Mouse (Mus musculus) MEL (cell line): Measurements from ENCODE around the gene Gdap1l1. TPM values are rescaled to one million over a fixed set of nuclear protein-coding genes. Genes with fewer than 3 reads are reported as not detected.

Source experiments
- DNase-seq: peaks from one replicate; pipeline ENCODE4 v3.0.0; 2011; ENCODE audit warnings: low read depth, low spot score
- H3K27ac ChIP-seq: 2 replicates; pipeline ENCODE4 v1.5.1; 2012; ENCODE audit warnings: low read depth, mild to moderate bottlenecking, control low read depth, low read length, moderate library complexity; ENCODE audit not compliant: control insufficient read depth
- H3K27me3 ChIP-seq, 2 experiments: fragments of 150-350 bp in 1 of 2; sonication (generic) in 1 of 2; 2 replicates each; pipeline ENCODE4 v1.6.1; 2012; ENCODE audit warnings: low read length in 2 of 2, mild to moderate bottlenecking in 2 of 2, improper control_type of control experiment in 1 of 2, moderate library complexity in 1 of 2; ENCODE audit not compliant: insufficient read depth in 2 of 2, control insufficient read depth in 1 of 2
- H3K36me3 ChIP-seq, 2 experiments: 2 replicates each; pipeline ENCODE4 v1.6.1; 2012 to 2014; ENCODE audit warnings: low read length in 2 of 2, improper control_type of control experiment in 1 of 2, inconsistent platforms in 1 of 2, mild to moderate bottlenecking in 1 of 2; ENCODE audit not compliant: insufficient read depth in 2 of 2, control insufficient read depth in 1 of 2
- H3K4me1 ChIP-seq, 2 experiments: fragments of 150-350 bp in 1 of 2; sonication (generic) in 1 of 2; 2 replicates each; pipeline ENCODE4 v1.6.1; 2012; ENCODE audit warnings: low read length in 2 of 2, improper control_type of control experiment in 1 of 2, mild to moderate bottlenecking in 1 of 2; ENCODE audit not compliant: insufficient read depth in 2 of 2, control insufficient read depth in 1 of 2
- H3K4me3 ChIP-seq, 2 experiments: fragments of 150-350 bp in 1 of 2; sonication (generic) in 1 of 2; 2 replicates each; pipeline ENCODE4 v1.5.1; 2012; ENCODE audit warnings: low read depth in 2 of 2, low read length in 2 of 2, mild to moderate bottlenecking in 2 of 2, moderate library complexity in 2 of 2, control low read depth in 1 of 2, improper control_type of control experiment in 1 of 2; ENCODE audit not compliant: control insufficient read depth in 1 of 2, insufficient read depth in 1 of 2
- H3K79me2 ChIP-seq: 2 replicates; pipeline ENCODE4 v1.6.1; 2012; ENCODE audit warnings: mild to moderate bottlenecking, low read length, moderate library complexity; ENCODE audit not compliant: control insufficient read depth, poor library complexity, insufficient read depth
- H3K9ac ChIP-seq: 2 replicates; pipeline ENCODE4 v1.6.1; 2012; ENCODE audit warnings: low read depth, mild to moderate bottlenecking, control low read depth, low read length, moderate library complexity; ENCODE audit not compliant: control insufficient read depth, poor library complexity, severe bottlenecking
- H3K9me3 ChIP-seq: fragments of 150-350 bp; sonication (generic); replicated peaks from 2 replicates; pipeline ENCODE4 v1.6.1; 2012; ENCODE audit warnings: mild to moderate bottlenecking, low read length, improper control_type of control experiment, moderate library complexity; ENCODE audit not compliant: insufficient read depth
- CHD1 ChIP-seq: IDR thresholded peaks from 2 replicates; pipeline ENCODE4 v1.6.1; 2012; ENCODE audit warnings: low read depth, mild to moderate bottlenecking, inconsistent platforms, low read length, improper control_type of control experiment
- CHD2 ChIP-seq: IDR thresholded peaks from 2 replicates; pipeline ENCODE4 v1.6.1; 2011; ENCODE audit warnings: low read length, improper control_type of control experiment
- CTCF ChIP-seq, 3 experiments: IDR thresholded peaks in 2 of 3; conservative IDR thresholded peaks in 1 of 3; 2 replicates each; pipeline ENCODE4 v1.5.1; 2011 to 2012; ENCODE audit warnings: low read length in 3 of 3, low read depth in 2 of 3, mild to moderate bottlenecking in 2 of 3, improper control_type of control experiment in 1 of 3, inconsistent platforms in 1 of 3, mixed read lengths in 1 of 3, moderate library complexity in 1 of 3; ENCODE audit not compliant: control insufficient read depth in 1 of 3, insufficient read depth in 1 of 3, poor library complexity in 1 of 3, severe bottlenecking in 1 of 3
- E2F4 ChIP-seq: IDR thresholded peaks from 2 replicates; pipeline ENCODE4 v1.6.1; 2011; ENCODE audit warnings: low read depth, low read length, improper control_type of control experiment, borderline replicate concordance
- ELF1 ChIP-seq: IDR thresholded peaks from 2 replicates; pipeline ENCODE4 v1.6.1; 2014; ENCODE audit warnings: low read depth, mild to moderate bottlenecking, inconsistent platforms, low read length, improper control_type of control experiment, moderate library complexity
- EP300 ChIP-seq, 2 experiments: IDR thresholded peaks; 2 replicates each; pipeline ENCODE4 v1.6.1; 2011; ENCODE audit warnings: improper control_type of control experiment in 2 of 2, low read length in 2 of 2, low read depth in 1 of 2, mild to moderate bottlenecking in 1 of 2
- ETS1 ChIP-seq: IDR thresholded peaks from 2 replicates; pipeline ENCODE4 v1.6.1; 2012; ENCODE audit warnings: low read depth, mild to moderate bottlenecking, inconsistent platforms, low read length, improper control_type of control experiment, moderate library complexity
- HCFC1 ChIP-seq: IDR thresholded peaks from 2 replicates; pipeline ENCODE4 v1.6.1; 2012; ENCODE audit warnings: low read depth, mild to moderate bottlenecking, inconsistent platforms, low read length, improper control_type of control experiment, moderate library complexity
- KAT2A ChIP-seq: conservative IDR thresholded peaks from 2 replicates; pipeline ENCODE4 v1.6.1; 2012; ENCODE audit warnings: low read depth, low read length, improper control_type of control experiment, inconsistent platforms
- MAFK ChIP-seq: IDR thresholded peaks from 2 replicates; pipeline ENCODE4 v1.6.1; 2011; ENCODE audit warnings: low read depth, mild to moderate bottlenecking, low read length, improper control_type of control experiment, borderline replicate concordance
- MAX ChIP-seq: IDR thresholded peaks from 2 replicates; pipeline ENCODE4 v1.6.1; 2011; ENCODE audit warnings: low read length, improper control_type of control experiment
- MEF2A ChIP-seq: IDR thresholded peaks from 2 replicates; pipeline ENCODE4 v1.6.1; 2014; ENCODE audit warnings: low read depth, mild to moderate bottlenecking, inconsistent platforms, low read length, improper control_type of control experiment; ENCODE audit not compliant: poor library complexity, insufficient replicate concordance, severe bottlenecking; ENCODE audit errors: extremely low read depth
- MXI1 ChIP-seq: IDR thresholded peaks from 2 replicates; pipeline ENCODE4 v1.6.1; 2011; ENCODE audit warnings: mild to moderate bottlenecking, low read depth, low read length, improper control_type of control experiment
- MYB ChIP-seq: IDR thresholded peaks from 2 replicates; pipeline ENCODE4 v1.6.1; 2011; ENCODE audit warnings: mild to moderate bottlenecking, low read depth, low read length, improper control_type of control experiment
- MYC ChIP-seq: IDR thresholded peaks from 2 replicates; pipeline ENCODE4 v1.6.1; 2011; ENCODE audit warnings: low read depth, mild to moderate bottlenecking, low read length, improper control_type of control experiment, moderate library complexity
- NRF1 ChIP-seq: IDR thresholded peaks from 2 replicates; pipeline ENCODE4 v1.6.1; 2014; ENCODE audit warnings: low read depth, mild to moderate bottlenecking, inconsistent platforms, low read length, improper control_type of control experiment, moderate library complexity; ENCODE audit not compliant: poor library complexity, insufficient read depth, severe bottlenecking
- POLR2A ChIP-seq, 2 experiments: IDR thresholded peaks; 2 replicates each; pipeline ENCODE4 v1.6.1; 2011 to 2012; ENCODE audit warnings: low read length in 2 of 2, mild to moderate bottlenecking in 2 of 2, control low read depth in 1 of 2, improper control_type of control experiment in 1 of 2, low read depth in 1 of 2, moderate library complexity in 1 of 2; ENCODE audit not compliant: control insufficient read depth in 1 of 2, insufficient read depth in 1 of 2, poor library complexity in 1 of 2
- RAD21 ChIP-seq: IDR thresholded peaks from 2 replicates; pipeline ENCODE4 v1.6.1; 2011; ENCODE audit warnings: mild to moderate bottlenecking, low read depth, low read length, improper control_type of control experiment
- RCOR1 ChIP-seq: IDR thresholded peaks from 2 replicates; pipeline ENCODE4 v1.6.1; 2012; ENCODE audit warnings: low read depth, mild to moderate bottlenecking, inconsistent platforms, low read length, improper control_type of control experiment
- SMC3 ChIP-seq: IDR thresholded peaks from 2 replicates; pipeline ENCODE4 v1.6.1; 2011; ENCODE audit warnings: low read depth, low read length, improper control_type of control experiment
- TAL1 ChIP-seq: IDR thresholded peaks from 2 replicates; pipeline ENCODE4 v1.6.1; 2012; ENCODE audit warnings: mild to moderate bottlenecking, inconsistent platforms, low read length, moderate library complexity, mixed read lengths
- TBP ChIP-seq: IDR thresholded peaks from 2 replicates; pipeline ENCODE4 v1.8.0; 2011; ENCODE audit warnings: low read depth, low read length, improper control_type of control experiment
- USF1 ChIP-seq: IDR thresholded peaks from 2 replicates; pipeline ENCODE4 v1.6.1; 2014; ENCODE audit warnings: low read depth, mild to moderate bottlenecking, inconsistent platforms, low read length, improper control_type of control experiment, moderate library complexity
- USF2 ChIP-seq, 2 experiments: IDR thresholded peaks; 2 replicates each; pipeline ENCODE4 v1.6.1; 2011 to 2012; ENCODE audit warnings: improper control_type of control experiment in 2 of 2, low read length in 2 of 2, borderline replicate concordance in 1 of 2, inconsistent platforms in 1 of 2, low read depth in 1 of 2, mild to moderate bottlenecking in 1 of 2; ENCODE audit not compliant: insufficient read depth in 1 of 2
- ZMIZ1 ChIP-seq: IDR thresholded peaks from 2 replicates; pipeline ENCODE4 v1.6.1; 2012; ENCODE audit warnings: low read depth, mild to moderate bottlenecking, inconsistent platforms, low read length, improper control_type of control experiment, moderate library complexity
- polyA plus RNA-seq, 2 experiments: library from polyadenylated mRNA; stranded (reverse) in 1 of 2; unstranded in 1 of 2; fragments of >175 nt in 1 of 2; fragments of >200 nt in 1 of 2; gene quantifications; 2 replicates each; pipeline versions ENCODE4 v1.2.1 to v1.2.4; 2012; ENCODE audit warnings: low replicate concordance in 2 of 2, low read depth in 1 of 2; ENCODE audit not compliant: insufficient read length in 2 of 2, insufficient read depth in 1 of 2, missing spikeins in 1 of 2
- total RNA-seq: library from RNA; depleted of rRNA; stranded (reverse); fragments of 300-350 nt; gene quantifications from 2 replicates; pipeline ENCODE4 v1.2.3, GENCODE M21; 2012

Gdap1l1 gene
- total and polyA plus RNA-seq, 3 experiments: not detected

DNA sequence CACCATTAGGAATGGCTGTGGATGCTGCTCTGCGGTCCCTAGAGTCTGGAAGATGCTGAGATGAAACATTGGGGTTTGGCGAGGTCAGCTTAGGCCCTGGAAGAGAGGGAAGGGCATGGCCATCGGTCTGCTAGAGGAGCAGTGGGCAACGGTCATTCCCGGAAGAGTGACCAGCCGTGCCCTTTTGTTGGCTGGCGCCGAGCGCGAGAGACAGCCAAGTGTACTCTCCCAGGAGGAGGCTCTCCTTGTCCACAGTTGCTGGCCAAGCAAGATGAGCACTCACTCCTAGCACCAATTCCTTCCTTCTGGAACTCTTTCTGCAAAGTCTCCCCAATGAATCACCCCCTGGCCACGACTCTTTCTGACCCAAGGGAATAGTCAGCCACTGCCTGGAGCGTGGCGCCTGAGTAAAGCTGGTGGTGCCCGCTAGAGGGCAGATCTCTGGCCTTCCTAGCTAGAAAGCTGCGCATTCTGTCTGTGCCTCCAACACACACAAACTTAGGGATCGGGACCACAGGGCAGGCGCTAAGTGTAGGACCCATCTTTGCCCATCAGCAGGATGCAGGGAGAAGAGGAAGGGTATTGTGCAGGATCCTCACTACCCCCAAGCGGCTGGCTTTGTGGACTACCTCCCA lies 42.0 kb downstream of the Gdap1l1 start:
- peaks cover 8 to 9% of the 10 kb centered on the region in 2 experiments for H3K27me3 ChIP-seq
- H3K27ac ChIP-seq: no peak overlapping the region
- H3K9me3 ChIP-seq: no peaks in the 10 kb centered on the region
- H3K9ac ChIP-seq: no peak overlapping the region
- DNase-seq: no peak
- no peak overlapping the region for H3K4me3 ChIP-seq
- no peaks in the 10 kb centered on the region for H3K79me2 ChIP-seq
- TF ChIP-seq POLR2A (IDR thresholded peaks at IDR 0.05; ENCODE audit: control insufficient read depth in 1 of 2, insufficient read depth in 1 of 2, low read depth in 1 of 2, low read length in 2 of 2, poor library complexity in 1 of 2) (no peak), CTCF (IDR thresholded peaks at IDR 0.05 in 2 of 3, conservative IDR thresholded peaks at IDR 0.05 in 1 of 3; ENCODE audit: control insufficient read depth in 1 of 3, insufficient read depth in 1 of 3, low read depth in 2 of 3, low read length in 3 of 3, poor library complexity in 1 of 3, severe bottlenecking in 1 of 3) (peak in 2 of 3 experiments; percentile 27 to 39; a peak in 3 of 6 replicates)
- no peaks in the 10 kb centered on the region for H3K36me3 ChIP-seq
- no peaks in the 10 kb centered on the region for H3K4me1 ChIP-seq

DNA sequence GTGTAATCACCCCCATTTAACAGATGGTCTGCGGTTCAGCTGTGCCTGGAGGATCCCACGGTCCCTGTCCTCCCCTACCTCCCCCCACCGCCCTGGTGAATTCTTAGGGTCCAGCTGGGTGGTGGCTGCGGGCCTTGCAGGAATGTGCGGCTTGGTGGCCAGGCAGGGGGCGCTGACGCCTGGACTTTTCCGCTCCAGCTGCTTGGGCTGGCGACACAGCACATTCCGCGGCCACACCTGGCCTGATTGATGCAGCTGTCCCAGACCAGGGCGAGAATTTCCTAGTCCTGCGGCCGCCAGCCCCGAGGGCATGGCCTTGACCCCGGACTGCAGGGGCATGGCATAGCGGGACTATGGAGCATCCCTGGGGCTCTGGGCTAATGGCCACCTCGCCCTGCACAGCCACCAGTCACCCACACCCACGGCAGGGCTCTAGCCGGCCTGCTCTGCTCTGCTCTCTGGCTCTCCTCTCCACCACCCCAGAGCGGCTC lies 43.3 kb downstream of the Gdap1l1 start:
- no peak for DNase-seq
- no peak for TF ChIP-seq TAL1
- no peak for TF ChIP-seq MAFK
- no peak for TF ChIP-seq CTCF (IDR thresholded peaks at IDR 0.05 in 2 of 3, conservative IDR thresholded peaks at IDR 0.05 in 1 of 3; ENCODE audit: control insufficient read depth in 1 of 3, insufficient read depth in 1 of 3, low read depth in 2 of 3, low read length in 3 of 3, poor library complexity in 1 of 3, severe bottlenecking in 1 of 3)
- no peak for TF ChIP-seq RCOR1
- no peak for TF ChIP-seq CHD2
- no peak for TF ChIP-seq MYB
- TF ChIP-seq NRF1: no peak
- no peak for TF ChIP-seq CHD1
- no peak for TF ChIP-seq ETS1
- TF ChIP-seq SMC3: no peak
- no peak for TF ChIP-seq ZMIZ1
- TF ChIP-seq MYC: no peak
- no peak overlapping the region for H3K9ac ChIP-seq

GRCm38 (mm10) chr2:163487360-163487759 lies 49.1 kb downstream of the Gdap1l1 start:
- H3K9ac ChIP-seq: no peak overlapping the region
- H3K27me3 ChIP-seq: peaks cover 14 to 17% of the 10 kb centered on the region in 2 experiments
- no peak overlapping the region for H3K27ac ChIP-seq
- DNase-seq: no peak
- no peaks in the 10 kb centered on the region for H3K36me3 ChIP-seq
- no peaks in the 10 kb centered on the region for H3K79me2 ChIP-seq
- H3K4me1 ChIP-seq: no peaks in the 10 kb centered on the region
- H3K4me3 ChIP-seq: no peak overlapping the region
- no peaks in the 10 kb centered on the region for H3K9me3 ChIP-seq
- TF ChIP-seq ELF1 (no peak), USF2 (IDR thresholded peaks at IDR 0.05; ENCODE audit: borderline replicate concordance in 1 of 2, insufficient read depth in 1 of 2, low read depth in 1 of 2, low read length in 2 of 2) (no peak), MXI1 (no peak), KAT2A (no peak), RAD21 (no peak), MEF2A (no peak), EP300 (IDR thresholded peaks at IDR 0.05; ENCODE audit: low read depth in 1 of 2, low read length in 2 of 2) (no peak), E2F4 (no peak), HCFC1 (no peak), MAX (no peak), CHD2 (no peak), USF1 (no peak), POLR2A (IDR thresholded peaks at IDR 0.05; ENCODE audit: control insufficient read depth in 1 of 2, insufficient read depth in 1 of 2, low read depth in 1 of 2, low read length in 2 of 2, poor library complexity in 1 of 2) (no peak), TBP (no peak)

More for the DNA sequence above, 43.3 kb downstream of the Gdap1l1 start:
- no peak overlapping the region for H3K4me3 ChIP-seq
- H3K4me1 ChIP-seq: no peaks in the 10 kb centered on the region
- H3K9me3 ChIP-seq: no peaks in the 10 kb centered on the region
- H3K36me3 ChIP-seq: no peaks in the 10 kb centered on the region
- H3K27me3 ChIP-seq: peaks cover 10 to 11% of the 10 kb centered on the region in 2 experiments
- H3K79me2 ChIP-seq: no peaks in the 10 kb centered on the region
- H3K27ac ChIP-seq: no peak overlapping the region
